Mouse (Mus musculus) liver (tissue): ENCODE data around the gene Nfatc4.

Experiments
- DNase-seq: peaks from one replicate; pipeline ENCODE4 v3.0.0-alpha.2; 2020; ENCODE audit warnings: mixed read lengths

Gene Nfatc4

DNA sequence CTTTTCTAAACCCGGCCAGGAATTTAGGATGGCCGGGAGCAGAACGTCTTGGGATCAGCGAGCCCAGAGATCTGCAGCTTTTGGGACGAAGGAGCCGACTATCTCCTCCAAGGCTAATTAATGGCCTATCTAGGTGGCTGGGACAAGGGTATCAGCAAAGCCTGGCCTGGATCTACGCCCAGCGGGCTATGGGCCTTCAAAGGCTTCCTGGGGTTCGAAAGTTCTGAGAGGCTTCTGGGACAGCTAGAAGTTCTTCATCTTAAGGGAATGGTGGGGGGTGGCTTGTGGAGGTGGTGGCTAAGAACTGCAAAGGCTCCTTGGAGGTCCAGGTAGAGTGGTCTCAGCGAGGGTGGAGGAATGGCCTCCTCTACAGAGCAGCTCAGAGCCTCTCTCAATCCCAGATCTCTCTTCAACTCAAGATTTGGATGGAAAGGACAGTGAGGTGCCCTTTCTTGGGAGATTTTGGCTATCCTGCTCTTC, 1.1 kb downstream of the Nfatc4 start:
- no peak for DNase-seq

DNA sequence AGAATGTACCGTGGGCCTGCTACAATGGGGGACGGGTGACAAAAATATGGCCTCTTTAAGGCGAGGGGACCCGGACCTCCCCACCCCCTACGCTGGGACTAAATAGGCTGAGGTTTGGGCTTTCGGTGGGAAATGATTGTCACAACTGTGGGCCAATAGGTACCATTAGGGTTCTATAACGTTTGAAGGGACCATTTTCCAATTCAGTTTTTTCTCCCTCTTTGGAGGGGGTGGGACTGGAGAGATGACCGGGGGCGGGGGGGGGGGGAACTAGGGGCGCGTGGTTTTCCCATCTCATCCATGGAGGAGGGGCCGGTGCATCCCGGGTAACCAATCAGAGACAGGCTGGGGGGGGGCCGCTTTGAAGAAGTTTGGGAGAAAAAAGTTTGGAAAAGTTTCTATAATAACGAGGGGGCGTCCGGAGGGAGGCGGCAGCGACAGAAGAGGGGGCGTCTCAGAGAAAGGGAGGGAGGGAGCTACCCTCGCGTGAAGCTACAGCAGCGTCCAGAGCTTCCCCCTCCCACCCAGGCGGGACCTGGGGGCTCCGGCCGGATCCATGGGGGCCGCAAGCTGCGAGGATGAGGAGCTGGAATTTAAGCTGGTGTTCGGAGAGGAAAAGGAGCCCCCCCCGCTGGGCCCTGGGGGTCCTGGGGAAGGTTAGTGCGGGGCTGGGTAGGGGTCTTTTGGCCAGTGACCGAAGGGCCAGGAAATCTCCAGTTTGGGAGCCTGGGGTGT, 1.7 kb downstream of the Nfatc4 start:
- DNase-seq: peak; percentile 59

DNA sequence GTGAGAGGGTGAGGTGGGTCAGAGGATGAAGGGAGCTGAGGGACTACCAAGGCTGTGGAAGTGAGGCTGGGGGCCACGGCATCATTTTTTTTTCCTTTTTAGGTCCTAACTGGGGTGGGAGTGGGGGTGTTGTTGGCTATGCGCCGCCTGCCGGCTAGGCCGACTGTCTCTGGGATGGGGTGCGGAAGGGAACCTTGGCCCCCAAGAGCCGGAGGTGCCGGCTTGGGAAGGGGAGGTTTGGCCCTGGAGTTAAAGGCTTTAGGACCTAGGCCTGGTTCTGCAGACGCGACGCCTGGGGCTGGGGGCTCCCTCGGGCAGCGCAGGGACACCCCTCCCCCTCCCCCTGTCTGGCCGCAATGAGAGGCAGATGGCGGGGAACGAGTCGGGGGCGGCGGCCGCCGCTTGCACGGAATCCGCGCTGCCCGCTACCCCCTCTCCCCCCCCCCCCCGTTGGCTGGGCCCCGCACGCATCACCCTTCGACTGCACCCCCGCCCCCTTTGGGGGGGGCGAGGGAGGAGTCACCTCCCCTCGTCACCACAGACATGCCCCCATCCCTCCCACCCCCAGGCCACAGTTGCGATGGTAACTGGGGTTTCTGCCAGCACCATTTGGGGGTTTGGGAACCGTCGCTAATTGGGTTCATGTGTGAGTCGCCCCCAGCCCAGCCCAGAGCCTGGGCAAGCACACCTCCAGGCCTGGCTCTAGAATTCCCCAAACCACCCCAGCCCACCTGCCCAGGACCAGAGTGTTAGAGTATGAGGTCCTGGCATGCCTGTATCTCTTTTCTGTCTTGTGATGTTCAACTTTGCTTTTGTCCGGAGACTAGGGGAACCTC, 2.5 kb downstream of the Nfatc4 start:
- DNase-seq: peak; percentile 34

DNA sequence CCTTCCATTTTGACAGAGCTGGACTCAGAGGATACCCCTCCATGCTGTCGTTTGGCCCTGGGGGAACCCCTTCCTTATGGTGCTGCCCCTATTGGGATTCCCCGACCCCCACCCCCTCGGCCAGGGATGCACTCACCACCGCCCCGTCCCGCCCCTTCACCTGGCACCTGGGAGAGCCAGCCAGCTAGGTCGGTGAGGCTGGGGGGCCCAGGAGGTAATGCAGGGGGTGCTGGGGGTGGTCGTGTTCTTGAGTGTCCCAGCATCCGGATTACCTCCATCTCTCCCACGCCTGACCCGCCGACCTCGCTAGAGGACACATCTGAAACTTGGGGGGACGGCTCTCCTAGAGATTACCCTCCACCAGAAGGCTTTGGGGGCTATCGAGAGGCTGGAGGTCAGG, 3.2 kb downstream of the Nfatc4 start:
- DNase-seq: no peak

DNA sequence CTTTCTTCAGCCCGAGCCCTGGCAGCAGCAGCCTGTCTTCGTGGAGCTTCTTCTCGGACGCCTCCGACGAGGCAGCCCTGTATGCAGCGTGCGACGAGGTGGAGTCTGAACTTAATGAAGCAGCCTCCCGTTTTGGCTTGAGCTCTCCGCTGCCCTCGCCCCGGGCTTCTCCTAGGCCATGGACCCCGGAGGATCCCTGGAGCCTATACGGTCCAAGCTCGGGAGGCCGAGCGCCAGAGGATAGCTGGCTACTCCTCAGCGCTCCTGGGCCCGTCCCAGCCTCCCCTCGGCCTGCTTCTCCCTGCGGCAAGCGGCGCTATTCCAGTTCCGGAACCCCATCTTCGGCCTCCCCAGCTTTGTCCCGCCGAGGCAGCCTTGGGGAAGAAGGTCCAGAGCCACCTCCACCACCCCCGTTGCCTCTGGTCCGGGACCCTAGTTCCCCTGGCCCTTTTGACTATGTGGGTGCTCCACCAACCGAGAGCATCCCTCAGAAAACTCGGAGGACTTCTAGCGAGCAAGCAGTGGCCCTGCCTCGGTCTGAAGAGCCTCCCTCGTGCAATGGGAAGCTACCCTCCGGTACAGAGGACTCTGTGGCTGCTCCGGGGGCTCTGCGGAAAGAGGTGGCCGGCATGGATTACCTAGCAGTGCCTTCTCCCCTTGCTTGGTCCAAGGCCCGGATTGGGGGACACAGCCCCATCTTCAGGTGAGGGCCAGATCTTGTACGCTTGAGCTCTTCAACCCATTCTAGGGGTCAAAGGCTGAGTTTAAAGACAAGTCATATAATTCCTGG, 3.8 kb downstream of the Nfatc4 start:
- no peak for DNase-seq

DNA sequence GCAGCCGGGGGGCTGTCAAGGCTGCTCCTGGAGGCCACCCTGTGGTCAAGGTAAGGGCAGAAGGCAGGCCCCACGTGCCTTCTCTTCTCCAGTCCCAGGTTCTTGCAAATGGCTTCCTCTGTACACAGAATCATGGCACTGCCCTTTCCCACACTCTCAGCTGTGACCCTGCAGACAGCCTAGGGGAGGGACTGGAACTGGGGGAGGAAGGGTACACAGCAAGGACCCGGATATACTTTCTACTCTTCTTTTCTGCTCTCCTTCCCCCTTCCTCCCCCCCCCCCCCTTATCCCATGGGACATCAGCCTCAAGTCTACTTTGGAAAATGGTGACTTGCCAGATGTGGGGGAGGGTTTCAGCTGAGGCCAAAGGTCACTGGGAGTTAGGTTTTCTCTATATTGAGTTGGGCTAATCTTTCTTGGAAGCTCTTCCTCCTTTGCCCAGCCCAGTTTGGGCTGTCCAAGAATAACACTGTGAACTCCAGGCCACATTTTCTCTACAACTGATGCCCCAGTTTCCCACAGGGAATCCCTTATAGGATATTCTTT, 5.8 kb downstream of the Nfatc4 start:
- no peak for DNase-seq

DNA sequence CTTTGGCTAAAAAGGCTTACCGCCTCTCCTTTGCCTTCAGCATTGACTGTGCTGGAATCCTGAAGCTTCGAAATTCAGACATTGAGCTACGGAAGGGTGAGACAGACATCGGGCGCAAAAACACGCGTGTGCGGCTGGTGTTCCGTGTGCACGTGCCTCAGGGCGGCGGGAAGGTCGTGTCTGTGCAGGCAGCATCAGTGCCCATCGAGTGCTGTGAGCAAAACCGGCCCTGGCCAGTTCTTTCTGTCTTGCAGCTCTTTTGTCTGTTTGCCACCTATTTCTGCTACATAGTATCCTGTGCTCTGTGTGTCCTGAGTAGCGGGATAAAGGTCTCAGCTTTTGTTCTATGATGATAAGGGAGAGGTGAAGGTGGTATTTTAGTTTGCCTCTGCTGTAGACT, 6.9 kb downstream of the Nfatc4 start:
- no peak for DNase-seq

DNA sequence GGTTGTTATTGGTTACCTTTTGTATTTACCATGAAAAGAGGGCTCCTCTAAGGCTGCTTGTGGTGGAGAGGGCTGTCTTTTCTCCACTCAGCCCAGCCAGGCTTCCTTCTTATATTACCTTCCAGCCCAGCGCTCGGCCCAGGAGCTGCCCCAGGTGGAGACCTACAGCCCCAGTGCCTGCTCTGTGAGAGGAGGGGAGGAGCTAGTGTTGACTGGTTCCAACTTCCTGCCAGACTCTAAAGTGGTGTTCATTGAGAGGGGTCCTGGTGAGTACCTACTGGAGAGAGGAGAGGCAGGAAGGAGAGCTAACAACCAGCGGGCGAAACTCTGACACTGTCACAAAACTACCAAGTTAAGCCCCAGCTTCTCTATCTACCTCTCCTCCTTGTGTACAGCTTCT, 7.4 kb downstream of the Nfatc4 start:
- DNase-seq: no peak

DNA sequence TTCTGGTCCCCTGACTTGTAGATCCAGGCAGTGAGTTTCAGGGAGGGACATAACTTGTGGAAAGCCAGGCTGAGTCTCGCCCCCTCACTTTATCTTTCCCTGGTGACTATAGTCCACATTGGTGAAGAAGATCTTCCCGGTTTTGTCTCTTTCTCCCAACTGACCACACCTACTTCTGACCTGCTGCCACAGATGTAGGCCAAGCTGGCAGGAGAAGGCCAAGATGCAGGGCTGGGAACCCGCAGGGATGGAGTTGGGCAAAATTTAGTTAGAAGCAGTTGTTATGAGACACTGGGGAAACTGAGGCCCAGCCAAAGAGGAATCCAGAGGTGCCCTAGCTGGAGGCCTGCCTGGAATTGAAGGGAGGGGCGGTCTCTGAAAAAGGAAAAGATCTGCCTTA, 10.2 kb downstream of the Nfatc4 start:
- no peak for DNase-seq

DNA sequence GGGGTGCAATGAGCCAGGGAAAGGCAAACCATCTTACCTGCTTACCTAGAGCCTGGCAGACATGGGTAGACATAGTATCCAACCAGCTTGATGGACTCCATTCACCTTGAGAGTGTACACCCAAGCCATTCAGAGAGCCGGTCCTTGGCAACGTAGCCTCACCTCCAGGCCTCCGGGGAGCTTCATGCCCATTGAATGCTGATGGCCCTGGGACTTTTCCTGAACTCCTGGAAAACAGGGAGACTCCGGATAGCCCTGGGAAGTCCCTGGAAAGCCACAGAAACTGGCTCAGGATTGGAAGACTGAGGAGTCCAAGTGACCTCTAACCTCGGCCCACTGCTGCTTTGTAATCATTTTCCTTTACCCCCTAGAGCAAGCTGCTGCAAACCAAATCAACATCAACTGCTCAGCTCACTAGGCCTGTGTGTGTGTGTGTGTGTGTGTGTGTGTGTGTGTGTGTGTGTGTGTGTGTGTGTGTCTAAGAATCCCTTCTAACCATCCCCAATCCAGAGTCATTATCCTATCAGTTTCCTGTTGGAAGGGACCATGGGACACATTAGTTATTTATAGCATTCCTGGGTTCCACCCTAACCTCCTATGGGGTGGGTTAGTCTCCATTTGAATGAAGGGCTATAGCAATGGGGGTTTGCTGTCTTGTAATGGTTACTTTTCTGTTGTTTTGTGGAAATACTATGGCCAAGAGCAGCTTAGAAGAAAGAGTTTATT, 12.0 kb downstream of the Nfatc4 start:
- DNase-seq: no peak

DNA sequence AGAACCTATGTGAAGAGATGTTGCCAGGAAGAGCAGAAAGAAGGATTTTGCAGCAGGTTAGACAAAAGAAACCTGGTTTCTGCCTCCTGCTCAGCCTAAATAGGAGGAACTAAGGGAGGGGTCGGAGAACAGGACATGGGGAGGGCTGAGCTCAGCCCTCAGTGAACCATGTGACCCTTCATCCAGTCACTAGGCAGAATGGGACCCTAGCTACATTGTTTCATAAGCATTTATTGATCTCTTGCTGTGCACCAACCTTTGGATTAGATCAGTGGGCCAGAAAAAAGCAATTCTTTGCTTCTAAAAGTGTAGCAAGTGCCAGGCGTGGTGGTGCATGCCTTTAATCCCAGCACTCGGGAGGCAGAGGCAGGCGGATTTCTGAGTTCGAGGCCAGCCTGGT, 15.4 kb downstream of the Nfatc4 start:
- DNase-seq: no peak

DNA sequence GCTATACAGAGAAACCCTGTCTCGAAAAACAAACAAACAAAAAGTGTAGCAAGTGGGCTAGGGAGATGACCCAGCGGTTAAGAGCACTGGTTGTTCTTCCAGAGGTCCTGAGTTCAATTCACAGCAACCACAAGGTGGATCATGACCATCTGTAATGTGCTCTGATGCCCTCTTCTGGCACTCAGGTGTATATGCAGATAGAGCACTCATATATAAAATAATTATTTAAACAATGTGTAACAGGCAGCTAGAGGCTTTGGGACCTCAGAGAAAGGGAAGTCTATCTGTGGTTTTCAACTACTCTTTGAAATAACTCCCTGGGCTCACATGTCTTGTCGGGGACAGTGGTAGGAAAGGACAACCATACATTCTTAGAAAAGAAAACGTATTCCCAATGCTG, 15.8 kb downstream of the Nfatc4 start:
- DNase-seq: no peak

DNA sequence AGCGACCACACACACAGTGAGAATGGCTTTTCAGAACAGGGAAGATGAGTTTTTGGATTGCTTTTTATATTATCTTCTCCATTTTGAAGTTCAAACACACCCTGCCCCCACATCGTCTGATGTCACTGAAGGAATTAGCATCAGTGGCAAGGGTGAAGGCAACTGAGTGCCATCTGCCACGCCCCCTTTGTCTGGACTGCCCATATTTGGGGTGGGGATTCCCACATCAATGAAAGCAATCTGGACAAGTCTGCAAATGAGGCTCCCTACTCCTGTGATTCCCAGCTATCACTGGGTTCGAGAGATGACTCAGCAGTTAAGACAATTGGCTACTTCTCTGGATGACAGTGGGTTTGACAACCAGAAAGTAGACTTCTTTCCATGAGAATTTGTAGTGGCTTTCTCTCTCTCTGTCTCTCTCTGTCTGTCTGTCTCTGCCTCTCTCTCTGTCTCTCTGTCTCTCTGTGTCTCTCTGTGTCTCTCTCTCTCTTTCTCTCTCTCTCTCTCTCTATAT, 18.0 kb downstream of the Nfatc4 start:
- DNase-seq: no peak

DNA sequence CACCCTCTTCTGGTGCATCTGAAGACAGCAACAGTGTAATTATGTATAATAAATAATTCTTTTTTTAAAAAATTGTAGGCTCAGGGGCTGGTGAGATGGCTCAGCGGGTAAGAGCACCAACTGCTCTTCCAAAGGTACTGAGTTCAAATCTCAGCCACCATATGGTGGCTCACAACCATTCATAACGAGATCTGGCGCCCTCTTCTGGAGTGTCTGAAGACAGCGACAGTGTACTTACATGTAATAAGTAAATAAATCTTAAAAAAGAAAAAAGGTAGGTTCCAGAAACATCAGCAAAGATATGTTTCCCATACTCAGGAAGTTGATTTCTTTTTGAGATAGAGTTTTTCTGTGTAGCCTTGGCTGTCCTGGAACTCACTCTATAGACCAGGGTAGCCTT, 19.9 kb downstream of the Nfatc4 start:
- DNase-seq: no peak

DNA sequence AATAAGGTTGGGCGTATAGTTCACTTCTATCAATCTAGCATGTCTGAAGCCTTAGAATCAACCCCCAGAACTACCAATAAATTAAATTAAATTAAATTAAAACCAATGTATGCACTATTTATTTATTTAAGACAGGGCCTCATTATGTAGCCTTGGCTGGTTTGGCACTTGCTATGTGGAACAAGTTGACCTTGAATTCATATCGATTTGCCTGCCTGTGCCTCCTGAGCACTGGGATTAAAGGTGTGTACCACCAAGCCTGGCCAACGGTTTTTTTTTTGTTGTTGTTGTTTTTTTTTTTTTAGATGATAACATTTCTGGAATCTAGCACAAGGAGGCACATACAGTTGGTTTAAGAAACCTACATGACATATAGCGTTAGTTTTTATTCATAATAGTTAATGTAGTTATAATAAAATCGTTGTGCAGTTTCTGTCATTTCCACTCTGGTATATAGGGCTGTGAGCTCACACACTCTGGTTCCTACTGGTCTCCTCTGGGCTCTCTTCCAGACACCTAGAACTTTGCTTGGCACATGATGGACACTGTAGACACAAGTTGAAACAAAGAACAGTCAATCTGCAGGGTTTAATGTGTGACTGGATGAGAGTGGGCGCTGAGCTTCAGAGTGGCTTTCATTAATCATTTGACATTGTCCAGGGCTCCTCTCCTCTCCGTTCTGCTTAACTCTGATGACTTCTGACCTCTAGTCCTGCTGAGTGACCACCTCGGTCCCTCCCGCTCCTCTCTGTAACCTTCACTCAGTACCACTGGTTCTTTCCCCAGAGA, 22.8 kb downstream of the Nfatc4 start:
- no peak for DNase-seq

DNA sequence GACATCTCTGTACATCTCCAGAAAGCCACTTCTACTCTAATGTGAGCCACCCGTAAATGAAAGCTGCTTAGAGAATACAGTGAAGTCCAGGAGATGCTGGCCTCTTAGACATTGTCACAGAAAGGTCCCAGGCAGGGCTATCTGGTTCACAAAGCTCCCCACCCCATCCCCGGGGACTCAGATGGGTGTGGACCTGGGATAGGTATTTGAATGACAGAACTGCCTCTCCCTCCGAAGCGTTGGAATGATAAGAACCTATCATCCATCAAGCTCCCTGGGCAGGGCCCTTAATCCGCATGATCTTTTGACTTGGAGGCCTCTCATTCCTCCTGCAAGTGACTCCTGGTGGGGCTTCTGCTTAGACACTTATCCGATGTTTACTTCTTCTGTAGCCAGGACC, 27.9 kb downstream of the Nfatc4 start:
- DNase-seq: no peak

DNA sequence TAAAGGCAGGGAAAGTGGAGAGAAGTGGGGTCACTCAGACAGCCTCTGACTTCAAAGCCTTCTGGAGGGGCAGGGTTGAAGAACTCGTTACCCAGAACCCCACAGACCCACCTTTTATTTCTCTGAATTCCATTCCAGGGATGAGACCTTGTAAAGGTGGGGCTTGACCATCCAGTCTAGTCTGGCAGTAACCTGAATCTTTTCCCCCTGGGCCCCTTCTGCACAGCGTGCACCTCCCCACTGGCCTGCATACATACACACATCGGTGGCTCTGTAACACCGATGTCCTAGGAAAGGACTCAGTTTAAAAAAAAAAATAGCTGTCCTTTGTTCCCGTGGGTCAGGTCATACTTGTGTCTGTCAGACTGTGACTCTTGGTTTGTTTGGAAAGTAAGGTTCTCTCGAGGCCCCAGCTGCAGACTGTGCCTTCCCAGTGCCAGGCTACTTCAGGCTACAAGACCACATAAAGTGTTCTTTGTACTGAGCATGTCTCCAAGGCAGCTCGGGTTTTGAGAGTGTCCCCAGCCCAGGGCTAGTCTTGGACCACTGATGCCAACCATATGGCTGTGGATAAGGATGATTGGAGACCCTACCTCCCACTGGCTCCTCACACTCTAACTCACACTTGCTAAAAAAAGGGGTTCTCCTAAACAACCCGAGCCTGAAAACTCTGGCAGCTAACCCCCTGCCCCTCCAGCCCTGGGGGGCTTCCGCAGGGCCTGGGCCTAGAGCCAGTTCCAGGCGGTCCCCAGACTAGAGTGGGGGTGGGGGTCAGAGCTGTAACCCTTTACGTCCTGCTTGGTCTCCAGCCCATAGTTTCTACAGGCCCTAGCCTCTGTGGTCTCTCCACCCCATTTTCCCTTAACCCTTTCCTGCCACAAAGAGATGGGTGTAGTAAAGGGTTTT, 30.0 kb downstream of the Nfatc4 start:
- peak; percentile 53 for DNase-seq

DNA sequence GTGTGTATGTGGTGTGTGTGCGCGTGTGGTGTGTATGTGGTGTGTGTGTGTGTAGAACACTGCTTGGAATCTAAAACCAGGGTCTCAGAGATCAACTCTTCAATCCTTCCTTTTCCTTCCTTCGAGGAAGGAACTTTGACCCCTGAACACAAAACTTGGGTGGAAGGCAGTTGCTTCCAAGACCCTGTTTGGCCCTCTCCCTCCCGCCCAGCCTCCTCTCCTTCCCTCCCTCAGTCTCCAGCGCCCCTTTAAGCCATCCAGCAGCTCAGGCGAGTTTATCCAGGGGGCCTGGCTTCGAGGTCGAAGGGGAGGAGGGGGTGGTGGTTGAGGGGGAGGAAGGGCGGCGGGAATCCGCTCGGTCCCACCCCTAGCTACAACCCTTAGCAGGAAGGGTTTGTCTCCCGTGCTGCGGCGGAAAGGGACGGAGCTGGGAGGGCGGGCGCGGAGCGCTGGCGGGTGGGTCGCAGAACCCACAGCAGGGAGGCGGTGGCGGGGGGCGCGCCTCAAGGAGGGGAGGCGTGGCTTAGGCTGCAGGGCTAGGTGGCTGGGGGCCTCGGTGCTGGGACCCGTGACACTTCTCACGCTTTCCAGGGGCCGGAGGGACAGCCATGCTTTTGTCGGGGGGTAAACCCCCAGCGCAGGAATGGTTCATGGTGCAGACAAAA, 30.8 kb downstream of the Nfatc4 start, which contains the start of gene Nynrin:
TSS of gene Nynrin (plus strand) at position 390 of the 665 bp plus-strand sequence.
- peak; percentile 80 for DNase-seq

DNA sequence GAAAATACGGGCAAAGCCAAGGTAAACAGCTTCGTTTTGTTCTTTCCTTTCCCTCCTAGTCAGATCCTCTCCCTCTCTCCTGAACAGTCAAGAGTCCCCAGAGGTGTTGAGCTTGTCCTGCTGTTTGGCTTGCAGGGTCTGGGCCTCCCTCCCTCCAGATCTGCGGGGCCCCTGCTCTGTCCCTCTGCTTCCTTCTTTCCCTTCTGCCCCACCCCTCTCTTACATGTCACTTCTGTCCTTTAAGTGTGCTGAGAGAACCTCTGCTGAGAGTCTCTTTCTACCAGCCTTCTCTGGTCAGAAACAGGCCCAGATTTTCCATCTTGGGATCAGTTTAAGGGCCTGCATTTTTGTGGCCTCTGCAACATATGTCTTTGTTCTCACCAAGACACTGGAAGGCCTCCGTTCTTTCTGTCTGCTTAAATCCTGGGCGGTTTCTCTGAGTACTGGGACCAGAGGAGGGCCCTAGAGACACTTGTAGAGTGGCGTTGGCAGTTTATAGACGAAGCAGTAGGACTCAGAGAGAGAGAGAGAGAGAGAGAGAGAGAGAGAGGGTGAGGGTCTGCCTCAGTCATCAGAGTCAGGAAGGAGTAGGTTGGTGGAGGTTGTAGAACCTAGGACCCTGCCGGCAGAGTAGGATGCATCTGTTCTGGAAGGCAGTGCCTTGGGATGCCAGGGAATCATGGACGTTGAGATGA, 31.6 kb downstream of the Nfatc4 start:
- no peak for DNase-seq
